Mouse (Mus musculus) heart, adult 8-10 months (tissue): ENCODE measurements around the gene Anapc15. TPM values are rescaled to one million over a fixed set of nuclear protein-coding genes. Genes with fewer than 3 reads are reported as not detected.
"Not testable (repeated sequence)": the region's sequence is repeated elsewhere in the genome, so short reads cannot be mapped to it uniquely, and the experiment has no call there.

Source experiments
- DNase-seq: peaks from one replicate; pipeline ENCODE4 v3.0.0; 2022; ENCODE audit warnings: low spot score
- total RNA-seq, 4 experiments: library from RNA; stranded (reverse); gene quantifications; 2 replicates each; pipeline ENCODE4 v1.2.4; 2022

Anapc15 gene
- total RNA-seq, 4 experiments from 2014 or later = 20.8 to 26.8 (median 24.9) TPM

DNA sequence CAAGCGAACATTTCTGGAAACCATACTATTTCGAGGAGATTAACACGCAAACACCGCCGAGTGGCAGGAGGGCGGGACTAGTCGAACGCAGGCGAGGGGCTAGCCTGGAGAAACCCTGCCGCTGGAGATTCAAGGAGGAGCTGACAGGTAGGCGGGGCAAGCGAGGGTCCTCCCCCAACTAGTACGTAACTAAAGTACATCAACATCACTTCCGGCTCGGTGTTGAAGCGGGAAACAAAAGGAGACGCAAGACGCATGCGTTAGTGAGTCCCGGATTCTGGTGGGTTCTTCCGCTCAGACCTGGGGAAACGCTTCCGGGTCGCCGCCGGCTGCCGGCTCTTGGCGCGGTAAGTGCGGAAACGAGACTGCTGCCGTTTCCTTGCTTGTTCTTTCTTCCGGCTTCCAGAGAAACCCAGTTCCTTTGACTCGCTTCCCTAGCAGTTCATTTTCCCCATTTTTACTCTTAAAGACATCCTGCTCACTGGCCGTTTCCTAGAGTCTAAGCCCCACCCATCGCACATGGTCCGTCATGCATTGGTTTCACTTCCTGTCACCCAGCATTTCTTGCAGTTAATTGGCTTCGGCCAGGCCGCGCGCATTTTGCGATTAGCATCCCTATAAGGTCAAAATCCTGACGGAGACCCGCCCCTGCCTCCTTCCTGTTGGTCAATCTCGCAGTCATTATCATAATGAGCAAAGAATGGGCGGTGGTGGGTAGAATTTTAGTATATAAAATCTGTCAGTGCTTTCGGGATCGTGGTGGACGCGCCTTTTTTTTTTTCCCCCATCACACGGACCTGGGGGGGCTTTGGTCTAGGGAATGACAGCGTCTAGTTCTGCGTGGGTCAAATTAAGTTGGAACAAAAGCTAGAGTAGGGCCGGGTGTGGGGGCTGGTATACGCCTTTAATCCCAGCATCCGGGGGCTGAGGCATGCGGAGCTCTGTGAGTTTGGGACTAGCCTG, 32.9 kb downstream of the Anapc15 start:
- DNase-seq = peak; percentile 98

DNA sequence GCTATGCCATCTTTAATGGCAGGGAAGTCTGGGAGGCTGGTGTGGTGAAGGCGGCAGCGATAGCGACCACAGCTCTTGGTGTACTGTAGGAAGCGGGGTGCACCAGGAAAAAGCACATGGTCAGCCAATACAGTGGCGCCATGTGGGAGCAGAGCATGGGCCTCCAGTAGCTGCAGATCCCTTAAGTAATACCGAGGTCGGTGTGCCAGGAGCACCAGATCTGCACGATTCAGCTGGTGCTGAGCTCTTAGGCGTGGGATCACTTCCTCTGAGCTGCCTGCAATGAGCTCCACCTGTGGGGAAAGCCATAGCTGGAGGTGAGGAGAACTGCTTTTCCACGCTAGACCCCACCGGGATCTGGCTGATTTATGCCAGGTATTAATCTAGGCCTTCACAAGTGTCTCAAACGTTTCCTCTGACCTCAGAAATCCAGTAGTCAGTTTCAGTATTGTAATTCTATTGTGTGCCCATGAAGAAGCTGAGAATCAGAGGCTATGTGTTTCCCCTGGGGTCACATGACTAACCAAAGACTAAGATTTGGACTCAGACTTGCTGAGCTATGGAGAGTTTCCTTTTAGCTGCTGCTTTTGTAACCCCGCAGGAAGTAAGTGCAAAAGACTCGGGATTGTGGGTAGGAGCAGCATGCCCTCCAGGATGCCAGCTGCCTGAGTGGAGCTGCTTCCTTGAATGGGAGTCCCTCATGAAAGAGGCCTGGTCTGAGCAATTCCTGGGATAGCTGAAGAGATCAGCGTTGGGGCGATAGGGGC, 37.0 kb downstream of the Anapc15 start:
- DNase-seq = no peak

DNA sequence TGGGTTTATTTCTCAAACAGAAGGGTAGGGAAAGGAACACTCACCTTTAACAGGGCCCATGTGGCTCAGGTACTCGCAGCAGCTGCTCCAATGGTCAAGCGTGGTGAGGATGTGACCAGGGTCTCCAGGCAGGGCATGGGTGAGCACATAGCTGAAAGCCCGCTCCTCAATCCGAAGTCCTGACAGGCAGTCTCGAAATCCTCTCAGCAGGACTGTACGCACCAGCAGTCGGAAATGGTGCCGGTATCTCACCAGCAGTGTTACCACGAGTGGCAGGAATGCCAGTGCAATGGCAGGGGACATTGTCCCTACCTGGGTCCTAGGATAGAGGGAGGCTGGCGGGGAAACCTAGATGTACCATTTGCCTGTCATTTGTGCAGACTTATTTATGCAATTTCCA, 38.5 kb downstream of the Anapc15 start:
- no peak for DNase-seq

DNA sequence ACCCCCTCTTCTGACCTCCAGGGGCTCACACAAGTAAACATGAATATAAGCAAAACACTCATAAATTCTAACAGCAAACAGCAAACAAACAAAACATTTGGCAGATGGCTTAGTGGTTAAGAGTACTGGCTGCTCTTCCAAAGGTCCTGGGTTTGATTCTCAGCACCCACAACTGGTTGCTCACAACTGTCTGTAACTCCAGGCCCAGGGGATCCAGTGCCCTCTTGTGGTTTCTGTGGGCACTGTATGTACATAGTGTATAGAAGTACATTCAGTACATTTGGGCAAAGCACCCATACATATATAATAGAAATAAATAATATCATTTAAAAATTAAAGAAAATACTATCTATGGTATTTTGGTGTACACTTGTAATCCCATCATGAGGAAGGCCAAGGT, 39.3 kb downstream of the Anapc15 start:
- DNase-seq = no peak

DNA sequence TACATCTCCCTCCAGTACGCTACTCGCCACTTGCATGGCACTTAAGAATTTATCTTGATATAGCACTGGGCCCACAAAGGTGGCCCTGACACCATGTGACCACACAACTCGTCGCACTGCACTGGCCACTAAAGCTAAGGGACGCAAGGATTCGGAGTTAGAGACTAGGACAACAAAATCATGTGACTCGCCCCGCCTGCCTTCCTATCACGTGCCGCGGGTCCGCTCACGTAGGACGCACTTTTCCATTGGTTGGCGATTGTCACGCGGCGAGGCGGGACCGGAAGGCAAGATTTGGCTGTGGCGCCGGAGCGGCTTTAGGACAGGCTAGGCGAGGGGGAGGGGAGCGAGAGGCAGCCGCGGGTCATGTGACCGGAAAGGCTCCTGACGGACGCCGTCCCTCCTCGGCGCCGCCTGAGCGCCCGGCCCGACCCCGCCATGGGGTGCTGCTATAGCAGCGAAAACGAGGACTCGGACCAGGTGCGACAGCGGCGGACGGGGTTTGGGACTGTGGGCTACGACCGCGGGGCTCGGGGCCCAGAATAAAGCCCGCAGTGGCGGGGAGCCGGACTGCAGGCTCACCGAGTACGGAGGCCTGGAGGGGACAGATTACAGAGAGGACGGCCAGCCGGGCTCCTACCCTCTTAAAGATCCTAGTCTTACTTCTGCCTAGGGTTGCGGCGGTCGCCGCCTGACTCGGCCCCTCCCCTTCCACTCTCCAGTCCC, 42.2 kb downstream of the Anapc15 start, which contains the start of gene Lamtor1:
Gene Lamtor1 (plus strand): TSS at position 344 of the 726 bp plus-strand sequence.
- DNase-seq = peak; percentile 100

DNA sequence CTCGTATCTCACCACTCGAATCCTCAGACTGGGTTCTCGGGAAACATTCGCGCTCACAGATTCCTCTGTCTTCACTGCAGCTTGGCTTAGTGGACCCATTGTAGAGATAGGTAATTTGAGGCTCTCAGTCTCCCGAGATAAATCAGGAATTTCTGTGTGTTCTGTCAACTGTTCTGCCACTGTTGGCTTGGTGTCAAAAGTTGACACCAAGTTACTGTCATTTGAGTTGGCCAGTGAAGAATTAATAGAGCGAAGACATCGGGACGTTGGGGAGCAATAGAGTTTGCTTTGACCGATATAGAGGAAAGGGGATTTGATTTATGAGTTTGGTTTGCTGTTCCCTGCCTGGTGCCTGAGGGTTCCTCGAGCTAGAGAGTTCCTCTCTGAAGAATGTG, 42.8 kb downstream of the Anapc15 start, which contains the start of gene Tomt:
Gene Tomt (minus strand): TSS at position 73 of the 395 bp plus-strand sequence.
- no peak for DNase-seq

DNA sequence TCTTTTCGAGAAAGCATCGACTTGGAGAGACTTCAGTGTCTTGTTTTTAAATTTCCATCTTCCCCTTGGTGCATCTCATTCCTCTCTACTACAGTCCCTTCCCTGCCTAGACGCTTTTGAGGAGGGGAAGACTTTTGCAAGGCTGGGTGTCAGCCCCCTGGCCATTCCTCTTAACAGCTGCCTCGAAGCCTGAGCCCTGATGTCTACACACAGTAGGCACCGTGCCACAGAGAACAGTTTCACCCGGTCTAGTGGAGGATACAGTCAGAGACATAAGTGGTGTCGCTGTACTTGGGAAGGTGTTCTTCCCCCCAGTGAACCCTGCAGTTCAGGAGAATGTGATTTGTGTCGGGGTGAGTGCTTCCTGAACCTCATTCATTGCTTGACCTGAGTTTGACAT, 43.2 kb downstream of the Anapc15 start:
- DNase-seq = no peak

DNA sequence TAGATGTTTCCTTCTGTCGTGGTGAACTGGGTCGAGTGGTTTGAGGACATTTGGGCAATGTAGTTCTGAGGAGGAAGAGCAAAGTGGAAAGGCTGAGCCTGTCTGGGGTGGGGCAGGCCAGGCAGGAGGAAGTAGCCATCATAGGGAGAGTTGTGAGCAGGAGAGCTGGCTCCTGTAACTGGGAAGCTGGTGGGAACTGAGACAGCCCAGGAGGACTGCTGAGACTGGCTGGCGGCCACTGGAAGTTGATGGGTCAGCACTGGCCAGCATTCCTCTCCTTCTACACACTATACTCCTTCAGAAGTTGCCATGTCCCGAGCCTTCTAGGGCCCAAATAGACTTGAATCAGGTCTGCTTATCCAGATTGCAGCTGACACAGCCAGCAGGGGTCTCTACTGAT, 44.9 kb downstream of the Anapc15 start:
- peak; percentile 47 for DNase-seq

DNA sequence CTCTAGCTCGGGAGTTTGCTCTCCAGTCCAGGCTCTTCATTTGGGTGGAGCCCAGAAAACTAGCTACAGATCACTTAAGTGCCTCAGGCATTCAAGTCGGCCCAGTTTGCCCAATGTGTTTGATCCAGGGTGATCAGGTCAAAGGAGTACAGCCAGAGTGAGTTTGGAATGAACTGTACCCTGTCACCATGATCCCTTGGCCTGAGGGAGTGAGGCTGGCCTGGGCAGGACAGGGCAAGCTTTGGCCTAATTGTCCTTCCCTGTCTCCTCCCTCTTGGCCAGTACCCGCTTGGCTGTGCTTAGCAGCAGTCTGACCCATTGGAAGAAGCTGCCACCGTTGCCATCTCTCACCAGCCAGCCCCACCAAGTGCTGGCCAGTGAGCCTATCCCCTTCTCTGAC, 46.6 kb downstream of the Anapc15 start:
- DNase-seq = no peak

DNA sequence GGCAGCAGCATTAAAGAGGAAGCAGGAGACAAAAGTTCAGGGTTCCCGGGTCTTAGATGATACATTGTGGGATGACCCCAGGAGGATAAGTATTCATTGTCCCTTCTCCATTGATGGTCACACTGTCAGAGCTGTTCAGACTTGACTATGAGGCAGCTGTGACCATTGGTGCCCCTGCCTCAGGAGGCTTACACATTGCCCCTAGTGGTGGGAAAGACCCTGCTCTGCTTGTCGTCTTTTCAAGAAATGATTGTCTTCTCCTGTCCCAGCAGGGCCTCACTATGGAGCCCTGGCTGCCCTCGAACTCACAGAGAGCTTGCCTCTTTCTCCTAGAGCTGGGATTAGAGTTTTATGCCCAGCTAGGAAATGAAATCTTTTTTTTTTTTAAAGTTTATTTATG, 48.5 kb downstream of the Anapc15 start:
- no peak for DNase-seq

DNA sequence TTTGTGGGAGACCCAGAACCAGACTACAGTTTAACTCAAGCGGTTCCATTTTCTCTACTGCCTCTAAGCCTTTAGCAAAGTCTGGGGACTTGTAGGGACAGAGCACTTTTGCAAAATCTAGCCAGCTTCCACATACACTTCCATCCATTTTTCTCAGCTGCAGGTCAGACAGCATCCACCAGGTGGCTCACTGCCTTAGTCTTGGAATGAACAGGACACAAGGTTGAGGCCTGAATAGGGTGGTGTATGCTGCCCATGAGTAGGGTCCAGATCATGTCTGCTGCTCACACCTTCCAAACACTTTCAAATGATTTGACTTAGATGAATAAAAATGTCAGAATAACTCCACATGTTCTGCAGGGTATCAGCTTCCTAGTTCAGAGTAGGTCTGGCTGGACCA, 54.6 kb downstream of the Anapc15 start:
- peak; percentile 47 for DNase-seq

DNA sequence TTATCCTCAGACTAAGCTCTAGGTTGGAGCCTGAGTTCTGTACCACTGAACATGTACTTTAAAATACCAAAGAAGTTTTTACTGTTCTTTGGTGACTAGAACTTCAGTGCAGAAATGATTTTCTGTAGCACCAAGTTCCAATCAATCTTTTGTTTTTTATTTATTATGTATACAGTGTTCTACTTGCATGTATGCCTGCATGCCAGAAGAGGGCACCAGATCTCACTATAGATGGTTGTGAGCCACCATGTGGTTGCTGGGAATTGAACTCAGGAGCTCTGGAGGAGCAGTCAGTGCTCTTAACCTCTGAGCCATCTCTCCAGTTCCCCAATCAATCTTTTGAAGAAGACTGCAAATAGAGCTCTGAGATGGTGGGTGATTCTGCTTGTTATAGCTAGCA, 62.4 kb downstream of the Anapc15 start:
- not testable (repeated sequence) for DNase-seq

DNA sequence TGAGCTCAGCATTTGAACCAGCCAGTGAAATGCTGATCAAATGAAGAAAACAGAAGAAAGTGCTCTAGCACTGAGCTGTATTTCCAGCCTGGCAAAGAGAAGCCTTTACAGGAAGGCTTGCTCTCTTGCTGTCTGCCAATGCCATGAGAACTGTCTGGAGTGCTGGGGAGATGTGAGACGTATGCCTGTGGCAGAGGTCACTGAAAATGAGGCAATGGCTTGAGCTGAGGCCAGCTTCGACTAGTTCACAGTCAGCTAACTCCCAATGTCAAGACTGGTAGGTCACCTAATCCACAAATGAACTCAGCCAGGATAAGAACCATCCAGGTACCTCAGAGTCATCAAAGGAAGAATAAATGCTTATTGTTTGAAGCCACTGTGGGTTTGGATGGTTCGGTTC, 64.6 kb downstream of the Anapc15 start:
- DNase-seq = no peak

DNA sequence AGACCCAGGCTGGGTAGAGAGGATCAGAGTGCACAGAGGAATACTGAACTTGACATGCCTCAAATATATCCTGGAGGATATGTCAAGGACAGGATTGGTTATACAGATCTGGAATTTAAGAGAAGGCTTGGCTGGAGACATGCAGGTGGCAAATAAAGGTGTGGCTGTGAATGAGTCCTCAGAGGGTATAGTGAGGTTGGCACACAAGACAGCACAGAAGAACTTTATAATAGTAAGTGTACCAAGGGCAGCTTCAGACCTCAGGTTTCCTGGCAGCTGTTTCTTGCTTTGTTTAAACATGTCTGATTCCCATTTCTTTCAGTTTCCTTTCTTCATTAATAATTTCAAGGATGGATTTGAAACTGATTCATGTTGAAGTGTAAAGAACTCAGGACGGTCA, 69.0 kb downstream of the Anapc15 start:
- DNase-seq = no peak

DNA sequence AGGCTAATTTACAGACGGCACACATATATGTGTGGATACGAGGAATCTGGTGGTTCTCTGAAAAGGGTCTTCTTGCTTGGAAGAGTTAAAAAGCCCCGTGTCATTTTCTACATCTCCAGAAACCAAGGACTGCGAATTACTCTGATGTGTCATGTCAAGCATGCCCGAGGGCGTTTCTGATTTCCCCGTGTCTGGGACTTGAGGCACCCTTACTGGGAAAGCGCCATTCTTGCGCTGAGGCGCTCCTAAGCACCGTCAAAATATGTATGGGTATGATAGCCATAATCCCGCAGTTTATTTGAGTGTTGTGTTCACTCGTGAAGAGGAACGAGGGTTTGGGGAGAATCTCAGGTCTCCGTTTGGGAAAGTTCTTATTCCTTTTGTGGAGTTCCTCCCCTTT, 69.8 kb downstream of the Anapc15 start:
- DNase-seq = no peak

DNA sequence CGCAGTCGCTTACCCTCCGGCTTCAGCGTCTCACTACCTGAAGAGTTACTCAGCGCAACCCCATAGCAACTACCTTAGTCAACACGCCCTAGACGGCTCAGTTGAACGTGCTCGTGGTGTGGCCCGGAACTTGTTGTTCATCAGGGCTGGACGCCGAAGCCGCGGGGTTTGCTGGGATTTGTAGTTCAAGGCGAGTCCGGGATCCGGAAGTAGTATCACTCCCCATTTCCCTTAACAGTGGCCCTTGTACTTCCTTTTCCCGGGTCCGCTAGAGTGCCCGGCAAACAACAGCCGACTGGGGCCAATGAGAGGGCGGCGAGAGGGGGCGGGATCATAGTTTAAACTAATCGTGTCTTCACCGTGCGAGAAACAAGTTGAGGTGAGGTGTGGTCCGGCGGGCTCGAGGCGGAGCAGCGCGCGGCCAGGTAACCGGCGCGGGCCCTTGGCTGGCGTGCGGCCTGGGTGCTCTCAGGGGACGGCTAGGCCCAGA, 70.3 kb downstream of the Anapc15 start, which contains the start of the genes Lrrc51 and Numa1:
Gene Lrrc51 (minus strand): TSS at position 145 of the 490 bp plus-strand sequence.
Gene Numa1 (plus strand): TSS at position 361 of the 490 bp plus-strand sequence.
- peak; percentile 99 for DNase-seq

DNA sequence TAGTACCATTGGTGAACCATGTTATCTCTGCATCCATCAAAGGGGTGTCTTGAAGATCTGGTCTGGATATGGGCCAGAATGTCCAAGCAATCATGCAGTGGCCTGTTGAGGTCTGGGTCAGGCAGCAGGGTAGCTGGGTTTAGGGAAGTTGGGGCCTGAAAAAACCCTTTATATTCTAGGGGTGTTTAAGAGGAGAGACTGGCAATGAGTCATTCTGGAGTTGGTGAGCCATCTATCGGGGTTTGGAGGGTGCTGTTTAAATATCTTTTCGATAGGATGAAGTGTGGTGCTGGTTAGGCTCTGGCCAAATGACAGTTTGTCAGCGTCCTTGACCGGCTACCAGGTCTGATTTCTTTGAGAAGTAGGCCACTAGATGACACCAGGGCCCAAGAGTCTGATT, 72.4 kb downstream of the Anapc15 start:
- no peak for DNase-seq

DNA sequence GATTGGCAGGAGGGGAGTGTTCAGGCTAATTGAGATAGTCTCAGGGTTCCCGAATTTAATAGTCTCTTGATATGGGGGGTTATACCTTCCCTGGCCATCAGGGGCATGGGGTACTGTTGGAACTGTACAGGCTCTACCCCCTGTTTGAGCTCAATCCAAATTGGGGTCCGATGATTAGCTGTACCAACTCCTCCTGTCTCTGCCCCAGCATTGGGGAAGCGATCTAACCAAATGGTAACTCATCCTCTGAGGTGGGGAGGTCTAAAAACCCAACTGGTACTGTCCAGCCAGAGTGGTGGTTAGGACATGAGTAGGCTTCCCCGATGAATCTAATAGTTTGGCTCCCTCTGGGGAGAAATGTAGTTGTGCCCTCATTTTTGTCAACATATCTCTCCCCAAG, 73.5 kb downstream of the Anapc15 start:
- DNase-seq = no peak

DNA sequence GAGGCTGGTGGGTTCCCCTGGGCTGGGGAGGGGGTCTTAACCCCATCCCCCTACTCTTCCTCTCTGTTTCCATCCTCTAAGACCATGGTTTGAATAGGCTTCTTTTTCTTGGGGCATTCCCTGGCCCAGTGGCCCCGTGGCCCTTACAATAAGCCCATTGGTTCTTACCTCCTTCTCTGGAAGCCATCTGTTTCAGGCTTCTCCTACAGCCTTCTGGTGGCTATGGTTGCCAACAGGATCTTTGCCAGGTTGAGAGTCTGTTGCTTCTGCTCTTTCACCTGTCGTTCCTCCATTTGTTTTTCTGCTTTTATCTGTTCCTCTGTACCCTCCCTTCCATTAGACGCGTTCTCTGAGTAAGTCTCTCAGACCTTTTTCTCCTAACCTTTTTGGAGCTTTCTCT, 74.1 kb downstream of the Anapc15 start:
- no peak for DNase-seq

DNA sequence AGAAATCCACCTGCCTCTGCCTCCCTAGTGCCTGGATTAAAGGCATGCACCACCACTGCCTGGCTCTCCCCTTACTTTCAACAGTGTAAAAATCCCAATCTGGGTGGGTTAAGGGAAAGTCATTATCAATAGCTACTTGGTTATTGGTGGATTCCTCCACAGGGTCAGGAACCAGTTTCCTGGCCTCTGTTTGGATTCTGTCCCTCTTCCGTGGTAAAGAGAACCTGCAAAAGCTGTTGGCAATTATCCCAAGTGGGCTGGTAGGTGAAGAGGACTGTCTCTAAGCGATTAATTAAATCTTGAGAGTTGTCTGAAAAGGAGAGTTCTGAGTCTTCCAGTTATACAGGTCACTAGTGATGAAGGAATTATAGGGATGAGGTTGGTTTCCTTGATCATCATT, 74.8 kb downstream of the Anapc15 start:
- DNase-seq = no peak

DNA sequence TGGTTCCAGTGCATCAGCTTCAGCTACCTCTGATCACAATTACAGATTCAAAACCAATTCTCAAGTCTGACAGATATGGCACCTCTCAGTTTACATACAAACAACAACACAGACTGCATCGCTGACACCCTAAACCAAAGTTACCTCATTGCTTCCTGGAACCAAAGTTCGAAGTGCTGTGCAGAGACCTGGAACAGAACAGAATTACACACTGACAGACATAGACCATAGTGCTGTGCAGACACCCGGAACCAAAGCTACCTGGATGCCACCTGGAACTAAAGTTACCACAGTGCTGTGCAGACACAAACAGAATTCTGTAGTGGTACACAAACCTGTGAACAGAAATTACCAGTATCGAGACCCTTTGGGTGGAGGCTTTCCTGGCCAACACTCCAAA, 76.2 kb downstream of the Anapc15 start:
- DNase-seq = no peak

DNA sequence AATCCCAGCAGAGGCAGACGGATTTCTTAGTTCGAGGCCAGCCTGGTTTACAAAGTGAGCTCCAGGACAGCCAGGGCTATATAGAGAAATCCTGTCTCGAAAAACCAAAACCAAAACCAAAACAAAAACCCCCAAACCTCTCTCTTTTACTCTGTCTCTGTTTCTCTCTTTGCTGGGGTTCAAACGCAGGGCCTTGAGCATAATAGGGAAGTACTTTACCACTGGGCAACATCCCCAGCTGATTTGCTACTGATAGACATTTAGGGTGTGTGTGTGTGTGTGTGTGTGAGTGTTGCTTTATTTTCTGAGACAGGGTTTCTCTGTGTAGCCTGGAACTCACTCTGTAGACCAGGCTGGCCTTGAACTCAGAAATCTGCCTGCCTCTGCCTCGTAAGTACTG, 85.5 kb downstream of the Anapc15 start:
- DNase-seq = not testable (repeated sequence)
